Mouse (Mus musculus) G1E (cell line): ENCODE measurements around the gene Pla2g6.

Experiments used
- CTCF ChIP-seq: IDR thresholded peaks from 2 replicates; pipeline ENCODE4 v1.5.1; 2012; ENCODE audit warnings: low read depth, low read length, inconsistent platforms, mixed read lengths
- GATA1 ChIP-seq: IDR thresholded peaks from 2 replicates; pipeline ENCODE4 v1.6.1; 2012; ENCODE audit warnings: borderline replicate concordance, low read length, inconsistent platforms, mixed read lengths

GRCm38 (mm10) chr15:79313848-79314369 lies 14.3 kb downstream of the Pla2g6 start:
- no peak for TF ChIP-seq CTCF
- TF ChIP-seq GATA1 = no peak
